Mouse (Mus musculus): ENCODE results near the gene Dffa. TPM values are rescaled to one million over a fixed set of nuclear protein-coding genes. Genes with fewer than 3 reads are reported as not detected.

The Dffa gene
- 26.8 and 27.2 TPM in 2 replicates for total RNA-seq (2012; rRNA removed)
- 23.4 and 23.7 TPM in 2 replicates for total RNA-seq (2014; rRNA removed)
- 42.0 and 44.8 TPM in 2 replicates for polyA plus RNA-seq (2012; ENCODE audit: insufficient read length, low read depth)

DNA sequence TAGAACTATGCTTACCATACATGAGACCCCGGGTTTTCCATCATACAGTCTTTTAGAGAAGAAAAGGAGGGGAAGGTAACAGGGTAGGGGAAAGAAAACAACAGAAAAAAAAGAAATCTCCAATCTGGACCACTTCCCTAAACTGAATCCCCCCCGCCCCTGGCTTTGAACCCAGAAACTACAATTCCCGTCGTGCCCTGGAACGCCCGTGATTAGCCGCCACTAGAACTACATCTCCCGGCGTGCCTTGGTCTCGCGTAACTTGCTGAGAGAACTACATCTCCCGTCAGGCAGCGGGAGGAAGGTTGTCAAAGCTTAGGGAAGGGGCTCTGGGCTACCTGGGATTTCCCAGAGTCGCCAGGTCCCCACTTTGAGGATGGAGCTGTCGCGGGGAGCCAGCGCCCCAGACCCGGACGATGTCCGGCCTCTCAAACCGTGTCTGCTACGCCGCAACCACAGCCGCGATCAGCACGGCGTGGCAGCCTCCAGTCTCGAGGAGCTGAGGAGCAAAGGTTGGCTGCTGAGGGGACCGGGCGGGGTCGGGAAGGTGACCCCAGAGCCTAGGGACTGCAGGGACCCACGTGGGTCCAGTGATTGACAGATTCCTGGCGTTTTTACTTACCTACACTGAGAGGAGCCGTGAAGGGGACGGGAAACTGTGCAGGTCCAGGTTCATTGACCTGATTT, at the start of gene Dffa:
Gene Dffa, plus strand, starts transcription at position 272 of the 687 bp plus-strand sequence.
- H3K79me2 ChIP-seq (replicated peaks; ENCODE audit: control insufficient read depth, extremely low read depth, insufficient read depth, poor library complexity, severe bottlenecking): peaks cover 4% of the 10 kb centered on the region
- in situ Hi-C loops (cut with MboI; ENCODE audit: low pct_ligation_motif_present, low pct_unique_long_range_greater_than_20kb, low sequenced_read_pairs) (no loop called here), dilution Hi-C loops (cut with MboI; ENCODE audit: extremely low pct_ligation_motif_present, extremely low pct_unique_long_range_greater_than_20kb, low sequenced_read_pairs) (no loop called here)
- TF ChIP-seq SIN3A (IDR thresholded peaks at IDR 0.05; ENCODE audit: low read length) (peak; percentile 95), ZMIZ1 (IDR thresholded peaks at IDR 0.05; ENCODE audit: low read depth, low read length) (peak; percentile 40; the same call in 1 of the 2 replicates), CHD2 (IDR thresholded peaks at IDR 0.05; ENCODE audit: low read length) (peak; percentile 100), ZKSCAN1 (IDR thresholded peaks at IDR 0.05; ENCODE audit: borderline replicate concordance, low read depth, low read length) (no peak), EP300 (IDR thresholded peaks at IDR 0.05; ENCODE audit: low read length) (no peak), NRF1 (IDR thresholded peaks at IDR 0.05; ENCODE audit: low read depth, low read length) (peak; percentile 43; the same call in 1 of the 2 replicates), MAZ (IDR thresholded peaks at IDR 0.05; ENCODE audit: low read depth, low read length) (no peak; the same call in 1 of the 2 replicates), GABPA (IDR thresholded peaks at IDR 0.05; ENCODE audit: insufficient replicate concordance, low read depth, low read length) (peak; percentile 97; the same call in 1 of the 2 replicates), E2F4 (IDR thresholded peaks at IDR 0.05; ENCODE audit: insufficient replicate concordance, low read depth, low read length) (no peak), MXI1 (IDR thresholded peaks at IDR 0.05; ENCODE audit: low read depth, low read length) (peak; percentile 66), NELFE (IDR thresholded peaks at IDR 0.05; ENCODE audit: low read depth, low read length) (peak; percentile 55; the same call in 1 of the 2 replicates), JUND (conservative IDR thresholded peaks at IDR 0.05; ENCODE audit: low read depth, low read length) (no peak), POLR2A (IDR thresholded peaks at IDR 0.05; ENCODE audit: low read depth, low read length) (peak; percentile 82), IRF4 (IDR thresholded peaks at IDR 0.05; ENCODE audit: low read depth, low read length) (0 out of 2 replicates have a peak, but pooled peaks have one; percentile 48), BHLHE40 (IDR thresholded peaks at IDR 0.05; ENCODE audit: low read depth, low read length) (peak; percentile 66), KAT2A (IDR thresholded peaks at IDR 0.05; ENCODE audit: insufficient replicate concordance, low read length) (peak; percentile 100), HCFC1 (IDR thresholded peaks at IDR 0.05; ENCODE audit: low read depth, low read length) (peak; percentile 99), ELF1 (IDR thresholded peaks at IDR 0.05; ENCODE audit: low read depth, low read length) (peak; percentile 85), TBP (conservative IDR thresholded peaks at IDR 0.05; ENCODE audit: low read depth, low read length) (0 out of 2 replicates have a peak, but pooled peaks have one; percentile 55), USF1 (IDR thresholded peaks at IDR 0.05; ENCODE audit: low read depth, low read length) (peak; percentile 38; the same call in 1 of the 2 replicates), MEF2A (IDR thresholded peaks at IDR 0.05; ENCODE audit: borderline replicate concordance, low read depth, low read length) (peak; percentile 38; the same call in 1 of the 2 replicates), MYC (IDR thresholded peaks at IDR 0.05; ENCODE audit: low read depth, low read length) (0 out of 2 replicates have a peak, but pooled peaks have one; percentile 13), TCF12 (IDR thresholded peaks at IDR 0.05; ENCODE audit: low read depth, low read length) (peak; percentile 57; the same call in 1 of the 2 replicates), ZNF384 (IDR thresholded peaks at IDR 0.05; ENCODE audit: low read depth, low read length) (peak; percentile 72)
- peak within 1 kb of the TSS; percentile 48 for H3K4me2 ChIP-seq (ENCODE audit: insufficient read depth, low read depth, poor library complexity, severe bottlenecking)
- H3K9me3 ChIP-seq (replicated peaks; ENCODE audit: low read length): no peaks in the 10 kb centered on the region
- peaks cover 0 to 11% of the 10 kb centered on the region in 2 experiments; a peak in 3 of 4 replicates for H3K4me1 ChIP-seq (ENCODE audit: control insufficient read depth in 1 of 2, insufficient read depth in 2 of 2)
- H3K4me3 ChIP-seq (replicated peaks in 1 of 3; ENCODE audit: low read depth in 2 of 3, low read length in 2 of 3, poor library complexity in 1 of 3): peak within 1 kb of the TSS; percentile 69 to 93 (median 92)
- peaks cover 18 to 25% of the 10 kb centered on the region in 2 experiments for H3K36me3 ChIP-seq (replicated peaks in 1 of 2; ENCODE audit: control insufficient read depth in 1 of 2, insufficient read depth in 1 of 2, low read length in 1 of 2)
- no peak within 1 kb of the TSS for H3K27ac ChIP-seq (ENCODE audit: insufficient read depth, low read depth)
- H3K9ac ChIP-seq (ENCODE audit: insufficient read depth, low read depth): peak within 1 kb of the TSS; percentile 75
- DNase-seq (ENCODE audit: extremely low read depth): peak; percentile 93
- no peaks in the 10 kb centered on the region for H3K27me3 ChIP-seq (replicated peaks)

Data from CH12.LX (cell line).